Mouse (Mus musculus) limb, embryonic 12.5 days (tissue): ENCODE results near the gene Coro1b. TPM values are rescaled to one million over a fixed set of nuclear protein-coding genes. Genes with fewer than 3 reads are reported as not detected.

Source experiments
- ATAC-seq: fragments of 200-750 bp; cut with Nextera tagmentation; 2 replicates; pipeline ENCODE4 v1.8.0; 2017; ENCODE audit warnings: low read depth, moderate TSS enrichment; ENCODE audit not compliant: insufficient number of reproducible peaks, insufficient read depth, low FRiP score, low TSS enrichment
- H3K27ac ChIP-seq: fragments of 300-500 bp; sonication (generic); 2 replicates; pipeline ENCODE4 v1.5.1; 2016; ENCODE audit warnings: mild to moderate bottlenecking, moderate library complexity
- H3K27me3 ChIP-seq: fragments of 300-500 bp; sonication (generic); 2 replicates; pipeline ENCODE4 v1.6.1; 2016; ENCODE audit warnings: mild to moderate bottlenecking, moderate library complexity
- H3K36me3 ChIP-seq: fragments of 300-500 bp; sonication (generic); 2 replicates; pipeline ENCODE4 v1.6.1; 2016; ENCODE audit warnings: mild to moderate bottlenecking, moderate library complexity
- H3K4me1 ChIP-seq: fragments of 300-500 bp; sonication (generic); replicated peaks from 2 replicates; pipeline ENCODE4 v1.6.1; 2016
- H3K4me2 ChIP-seq: fragments of 300-500 bp; sonication (generic); 2 replicates; pipeline ENCODE4 v1.6.1; 2016; ENCODE audit warnings: mild to moderate bottlenecking, moderate library complexity
- H3K4me3 ChIP-seq: fragments of 300-500 bp; sonication (generic); replicated peaks from 2 replicates; pipeline ENCODE4 v1.5.1; 2016; ENCODE audit warnings: mild to moderate bottlenecking
- H3K9ac ChIP-seq: fragments of 300-500 bp; sonication (generic); replicated peaks from 2 replicates; pipeline ENCODE4 v1.6.1; 2016; ENCODE audit warnings: mild to moderate bottlenecking, moderate library complexity
- H3K9me3 ChIP-seq: fragments of 300-500 bp; sonication (generic); 2 replicates; pipeline ENCODE4 v1.6.1; 2016; ENCODE audit warnings: mild to moderate bottlenecking, moderate library complexity
- WGBS: fragments of 180-500 bp; shearing (Covaris S2); methylation state at CpG from one replicate; pipeline ENCODE4 v1.1.7; 2016; 5-methylcytosine and 5-hydroxymethylcytosine counted together
- polyA plus RNA-seq: library from polyadenylated mRNA; unstranded; fragments of >200 nt; fragmentation: Nextera tagmentation; extraction: Ambion mirVana; gene quantifications from 2 replicates; pipeline ENCODE4 v1.2.1, GENCODE M21; 2016

Coro1b gene
- polyA plus RNA-seq, 1 experiment from 2014 or later: 131 TPM

DNA sequence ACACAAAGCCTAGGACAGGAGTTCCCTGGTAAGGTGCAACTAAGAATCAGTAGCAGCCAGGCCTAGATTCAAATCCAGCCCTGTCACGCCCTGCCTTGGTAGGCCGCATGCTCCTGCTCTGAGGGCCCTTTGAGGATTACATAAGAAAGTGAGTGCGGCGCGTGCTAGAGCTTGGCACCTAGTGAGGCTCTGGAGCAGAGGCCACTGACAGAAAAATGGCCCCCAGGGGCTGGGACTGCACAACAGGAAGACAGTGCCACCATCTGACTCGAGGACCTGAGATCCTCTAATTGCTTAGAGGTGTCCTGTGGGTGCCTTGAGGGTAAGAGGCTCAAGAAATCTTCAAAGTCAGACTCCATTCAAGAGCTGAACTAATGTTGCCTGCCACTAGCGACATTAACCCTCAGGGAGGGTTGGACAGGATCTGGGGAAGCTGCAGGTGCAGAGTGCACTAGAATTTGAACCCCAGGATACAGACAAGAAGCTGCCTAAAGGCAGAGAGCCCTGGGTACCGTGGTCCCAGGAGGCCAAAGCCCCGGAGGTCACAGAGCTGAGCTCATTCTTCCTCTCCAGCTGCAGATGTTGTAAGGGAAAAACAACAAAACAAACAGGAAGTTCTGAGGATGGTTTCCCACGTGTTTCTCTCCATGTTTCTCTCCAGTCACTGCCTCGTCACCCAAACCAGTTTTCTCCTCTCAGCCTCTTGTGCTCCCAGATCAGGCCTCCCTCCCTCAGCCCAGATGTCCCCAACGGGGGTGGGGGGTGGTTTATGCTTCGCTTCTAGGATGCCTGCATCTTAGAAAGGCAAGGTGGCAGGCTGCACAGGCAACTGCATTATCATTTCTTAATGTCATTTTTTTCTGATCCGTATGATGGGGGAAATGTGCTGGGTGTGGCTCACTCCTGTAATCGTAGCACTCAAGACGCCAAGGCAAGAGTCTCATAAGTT, 3.6 kb upstream of the Coro1b start:
- Histone ChIP-seq H3K4me2 (no peak overlapping the region), H3K4me3 (no peak overlapping the region), H3K9ac (no peak overlapping the region), H3K27ac (no peak overlapping the region), H3K27me3 (no peaks in the 10 kb centered on the region), H3K9me3 (0 out of 2 replicates have a peak, but pooled peaks cover 4% of the 10 kb centered on the region), H3K4me1 (peaks cover 17% of the 10 kb centered on the region), H3K36me3 (peaks cover under 1% of the 10 kb centered on the region; the same call in 1 of the 2 replicates)
- no peak for ATAC-seq
- 78% methylated on average over 16 of the region's 16 CpGs for WGBS

DNA sequence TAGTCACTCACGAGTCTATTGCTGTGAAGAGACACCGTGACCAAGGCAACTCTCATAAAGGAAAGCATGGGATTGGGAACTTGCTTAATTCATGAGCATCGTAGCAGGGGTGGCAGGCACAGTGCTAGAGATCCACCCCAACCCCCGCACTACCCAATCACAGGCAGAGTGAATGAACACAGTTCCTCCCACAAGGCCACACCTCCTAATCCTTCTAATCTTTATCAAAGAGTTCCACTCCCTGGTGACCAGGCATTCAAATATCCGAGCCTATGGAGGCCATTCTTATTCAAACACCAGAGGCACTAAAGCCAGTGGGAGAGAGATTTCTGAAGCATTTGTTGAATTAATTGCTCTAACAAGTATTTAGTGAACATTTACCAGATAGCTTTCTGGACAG, 2.5 kb upstream of the Coro1b start:
- no peak for ATAC-seq
- 0 out of 2 replicates have a peak, but pooled peaks cover 4% of the 10 kb centered on the region for H3K9me3 ChIP-seq
- H3K36me3 ChIP-seq: peaks cover 11% of the 10 kb centered on the region
- no peaks in the 10 kb centered on the region for H3K27me3 ChIP-seq
- H3K9ac ChIP-seq: no peak overlapping the region
- no peak overlapping the region for H3K27ac ChIP-seq
- H3K4me3 ChIP-seq: no peak overlapping the region
- 91% methylated on average over 5 of the region's 5 CpGs for WGBS
- H3K4me2 ChIP-seq: no peak overlapping the region
- H3K4me1 ChIP-seq: peaks cover 18% of the 10 kb centered on the region

DNA sequence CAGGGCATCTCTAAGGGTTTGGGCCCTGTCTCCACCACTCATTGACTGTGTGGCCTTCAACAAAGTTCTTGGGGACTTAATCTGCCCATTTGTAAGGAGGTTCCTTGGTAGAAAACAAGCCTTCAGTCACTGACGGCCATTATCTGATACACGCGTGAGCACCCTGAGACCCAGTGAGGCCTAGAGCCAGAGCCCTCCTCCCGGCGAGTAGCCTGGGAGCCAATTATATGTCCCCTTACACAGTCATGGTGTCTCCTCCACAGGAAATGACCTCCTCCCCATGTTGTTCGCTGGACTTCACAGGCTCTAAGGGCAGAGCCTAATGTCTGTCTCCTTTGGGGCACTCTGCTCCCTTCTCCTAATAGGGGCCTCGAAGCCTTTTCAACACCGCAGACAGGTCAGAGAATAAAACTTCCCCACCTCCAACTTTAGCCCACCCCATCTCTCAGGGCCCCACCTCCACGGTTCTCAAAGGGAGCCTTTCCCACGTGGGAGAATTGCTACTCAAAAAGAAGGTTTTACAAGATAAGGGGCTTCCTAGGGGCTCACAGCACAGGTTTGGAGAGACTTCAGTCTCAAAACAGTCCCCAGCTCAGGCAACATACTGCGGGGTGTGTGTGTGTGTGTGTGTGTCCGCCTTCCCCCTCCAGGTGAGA, 1.9 kb upstream of the Coro1b start:
- ATAC-seq: no peak
- no peak overlapping the region for H3K9ac ChIP-seq
- H3K4me2 ChIP-seq: no peak overlapping the region
- peaks cover 17% of the 10 kb centered on the region for H3K36me3 ChIP-seq
- 63% methylated on average over 12 of the region's 12 CpGs for WGBS
- no peak overlapping the region for H3K4me3 ChIP-seq
- no peaks in the 10 kb centered on the region for H3K27me3 ChIP-seq
- H3K4me1 ChIP-seq: peaks cover 18% of the 10 kb centered on the region
- no peak overlapping the region for H3K27ac ChIP-seq
- H3K9me3 ChIP-seq: 0 out of 2 replicates have a peak, but pooled peaks cover 4% of the 10 kb centered on the region

DNA sequence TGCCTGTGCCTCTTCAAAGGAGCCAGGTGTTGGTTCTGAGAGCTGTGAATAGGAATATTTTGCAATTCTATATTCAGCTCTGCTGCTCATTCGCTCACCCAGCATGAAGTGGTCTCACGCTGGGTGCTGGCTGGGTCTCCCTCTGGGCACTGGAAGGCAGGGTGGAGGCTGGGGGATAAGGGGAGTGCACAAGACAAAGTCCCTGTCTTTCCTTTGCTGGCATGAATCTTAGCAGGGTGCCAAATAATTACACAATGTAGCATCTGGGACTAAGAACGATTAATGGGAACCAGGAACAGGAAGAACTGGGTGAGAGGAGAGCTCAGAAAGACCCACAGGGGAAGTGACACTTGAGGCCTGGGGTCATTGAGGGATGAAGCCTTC, 1.4 kb upstream of the Coro1b start:
- ATAC-seq: no peak
- 59% methylated on average over 3 of the region's 3 CpGs for WGBS
- H3K9ac ChIP-seq: no peak overlapping the region

DNA sequence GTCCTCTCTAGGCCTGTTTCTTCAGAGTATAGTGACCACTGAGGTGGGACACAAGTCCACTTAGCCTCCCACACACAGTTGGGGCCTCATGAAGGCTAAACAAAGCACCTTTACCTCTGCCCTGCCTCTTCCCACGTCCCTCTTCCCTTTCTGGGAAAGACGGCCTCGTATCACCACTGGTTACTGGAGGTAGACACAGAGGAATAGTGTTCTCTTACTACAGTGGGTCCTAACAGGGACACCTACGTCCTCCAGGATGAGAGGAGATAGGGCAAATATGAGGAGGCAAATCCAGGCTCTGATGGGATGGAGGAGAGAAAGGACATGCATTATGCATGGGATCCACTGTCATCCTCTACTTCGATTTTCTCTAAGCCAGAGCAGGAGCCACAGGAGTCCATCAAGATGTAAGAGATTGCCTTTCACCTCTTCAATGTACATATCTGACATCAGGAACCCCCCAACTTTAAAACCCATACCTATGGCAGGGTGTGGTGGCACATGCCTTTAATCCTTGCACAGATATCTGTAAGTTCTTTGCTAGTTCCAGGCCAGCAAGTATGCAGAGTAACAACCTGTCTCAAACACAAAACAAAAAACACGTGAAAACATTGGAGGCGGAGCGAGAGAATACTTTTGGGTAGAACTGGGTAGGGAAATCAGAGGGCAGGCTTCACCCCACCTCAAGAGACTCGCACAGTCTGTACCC, 483 bp upstream of the Coro1b start:
- 0 out of 2 replicates have a peak, but pooled peaks cover 4% of the 10 kb centered on the region for H3K9me3 ChIP-seq
- WGBS: 38% methylated on average over 9 of the region's 9 CpGs
- no peaks in the 10 kb centered on the region for H3K27me3 ChIP-seq
- peak overlapping the region; percentile 56; the same call in 1 of the 2 replicates for H3K27ac ChIP-seq
- no peak; the same call in 1 of the 2 replicates for ATAC-seq
- H3K4me2 ChIP-seq: peak overlapping the region; percentile 93
- H3K4me3 ChIP-seq: peak overlapping the region; percentile 92
- H3K9ac ChIP-seq: peak overlapping the region; percentile 81
- H3K4me1 ChIP-seq: peaks cover 18% of the 10 kb centered on the region
- peaks cover 31% of the 10 kb centered on the region for H3K36me3 ChIP-seq

More for the DNA sequence above, 1.4 kb upstream of the Coro1b start:
- Histone ChIP-seq H3K4me1 (peaks cover 18% of the 10 kb centered on the region), H3K4me2 (no peak overlapping the region), H3K4me3 (no peak overlapping the region), H3K9me3 (0 out of 2 replicates have a peak, but pooled peaks cover 4% of the 10 kb centered on the region), H3K36me3 (peaks cover 22% of the 10 kb centered on the region), H3K27ac (no peak overlapping the region), H3K27me3 (no peaks in the 10 kb centered on the region)

DNA sequence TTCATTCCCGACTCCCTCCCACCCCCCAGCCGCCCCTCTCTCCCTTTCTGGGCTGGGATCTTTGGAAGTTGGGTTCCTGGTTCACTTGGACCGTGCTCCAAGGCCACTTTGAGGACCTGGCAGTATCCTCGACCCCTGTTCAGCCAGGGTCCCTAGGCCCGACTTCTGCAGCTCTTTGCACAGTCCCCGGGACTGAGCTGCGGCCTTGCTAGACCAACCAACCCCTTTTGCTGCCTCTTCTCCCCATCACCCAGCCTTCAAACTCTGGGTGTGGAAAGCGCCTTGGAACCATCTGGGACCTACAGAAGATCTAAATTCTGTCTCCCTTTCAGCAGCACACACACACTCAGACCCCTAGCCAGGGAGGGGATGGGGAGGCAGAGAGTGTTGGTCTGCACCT, 400 bp downstream of the Coro1b start:
- peaks cover 18% of the 10 kb centered on the region for H3K4me1 ChIP-seq
- H3K27me3 ChIP-seq: no peaks in the 10 kb centered on the region
- 7% methylated on average over 8 of the region's 8 CpGs for WGBS
- peak overlapping the region; percentile 73; the same call in 1 of the 2 replicates for H3K27ac ChIP-seq
- 0 out of 2 replicates have a peak, but pooled peaks cover 4% of the 10 kb centered on the region for H3K9me3 ChIP-seq
- H3K4me3 ChIP-seq: peak overlapping the region; percentile 92
- peaks cover 39% of the 10 kb centered on the region for H3K36me3 ChIP-seq
- H3K4me2 ChIP-seq: peak overlapping the region; percentile 93
- no peak for ATAC-seq
- H3K9ac ChIP-seq: peak overlapping the region; percentile 81

DNA sequence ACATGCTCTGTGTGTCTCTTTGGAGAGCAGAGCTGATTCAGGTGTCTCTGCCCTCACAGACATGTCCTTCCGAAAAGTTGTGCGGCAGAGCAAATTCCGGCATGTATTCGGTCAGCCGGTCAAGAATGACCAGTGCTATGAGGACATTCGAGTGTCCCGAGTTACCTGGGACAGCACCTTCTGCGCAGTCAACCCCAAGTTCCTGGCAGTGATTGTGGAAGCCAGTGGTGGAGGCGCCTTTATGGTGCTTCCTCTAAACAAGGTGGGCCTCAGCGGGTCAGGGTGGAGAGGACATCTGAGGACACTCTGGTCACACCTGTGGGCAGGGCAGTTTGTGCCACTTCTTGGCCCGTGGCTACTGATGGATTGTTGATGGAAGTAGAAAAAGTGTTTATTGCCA, 864 bp downstream of the Coro1b start:
- peak overlapping the region; percentile 93 for H3K4me2 ChIP-seq
- H3K36me3 ChIP-seq: peaks cover 39% of the 10 kb centered on the region
- H3K27me3 ChIP-seq: no peaks in the 10 kb centered on the region
- H3K4me1 ChIP-seq: peaks cover 18% of the 10 kb centered on the region
- no peak overlapping the region for H3K27ac ChIP-seq
- WGBS: 84% methylated on average over 11 of the region's 11 CpGs
- ATAC-seq: no peak
- peak overlapping the region; percentile 92 for H3K4me3 ChIP-seq
- H3K9me3 ChIP-seq: 0 out of 2 replicates have a peak, but pooled peaks cover 4% of the 10 kb centered on the region
- peak overlapping the region; percentile 81 for H3K9ac ChIP-seq

DNA sequence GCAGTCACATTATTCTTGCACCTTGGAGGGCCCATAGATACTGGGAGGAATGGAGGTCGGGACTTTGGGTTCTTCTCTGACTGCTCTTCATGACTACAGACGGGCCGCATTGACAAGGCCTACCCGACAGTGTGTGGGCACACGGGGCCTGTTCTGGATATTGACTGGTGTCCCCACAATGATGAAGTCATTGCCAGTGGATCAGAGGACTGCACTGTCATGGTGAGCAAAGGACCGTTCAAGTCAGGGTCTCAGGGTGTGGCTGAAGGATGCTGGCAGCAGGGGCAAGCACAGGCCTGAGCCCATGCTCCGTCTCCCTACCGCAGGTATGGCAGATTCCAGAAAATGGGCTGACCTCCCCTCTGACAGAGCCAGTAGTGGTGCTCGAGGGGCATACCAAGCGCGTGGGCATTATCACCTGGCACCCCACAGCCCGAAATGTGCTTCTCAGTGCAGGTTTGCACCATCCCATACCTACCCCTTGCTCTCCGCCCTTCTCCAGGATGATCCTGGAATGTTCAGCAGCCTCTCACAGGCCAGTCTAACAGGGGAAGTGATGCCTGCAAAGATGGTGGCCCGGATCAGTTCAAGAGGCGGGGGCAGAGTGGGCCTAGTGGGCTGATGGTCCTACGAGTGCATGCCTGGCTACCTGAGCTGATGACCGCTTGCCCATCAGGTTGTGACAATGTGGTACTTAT, 1.5 kb downstream of the Coro1b start:
- Histone ChIP-seq H3K36me3 (peaks cover 39% of the 10 kb centered on the region), H3K9ac (no peak overlapping the region), H3K27ac (no peak overlapping the region), H3K4me1 (peaks cover 18% of the 10 kb centered on the region), H3K4me2 (peak overlapping the region; percentile 93; the same call in 1 of the 2 replicates), H3K4me3 (0 out of 2 replicates have a peak overlapping the region, but pooled peaks have one; percentile 6), H3K9me3 (0 out of 2 replicates have a peak, but pooled peaks cover 4% of the 10 kb centered on the region), H3K27me3 (no peaks in the 10 kb centered on the region)
- ATAC-seq: no peak
- 94% methylated on average over 17 of the region's 17 CpGs for WGBS

DNA sequence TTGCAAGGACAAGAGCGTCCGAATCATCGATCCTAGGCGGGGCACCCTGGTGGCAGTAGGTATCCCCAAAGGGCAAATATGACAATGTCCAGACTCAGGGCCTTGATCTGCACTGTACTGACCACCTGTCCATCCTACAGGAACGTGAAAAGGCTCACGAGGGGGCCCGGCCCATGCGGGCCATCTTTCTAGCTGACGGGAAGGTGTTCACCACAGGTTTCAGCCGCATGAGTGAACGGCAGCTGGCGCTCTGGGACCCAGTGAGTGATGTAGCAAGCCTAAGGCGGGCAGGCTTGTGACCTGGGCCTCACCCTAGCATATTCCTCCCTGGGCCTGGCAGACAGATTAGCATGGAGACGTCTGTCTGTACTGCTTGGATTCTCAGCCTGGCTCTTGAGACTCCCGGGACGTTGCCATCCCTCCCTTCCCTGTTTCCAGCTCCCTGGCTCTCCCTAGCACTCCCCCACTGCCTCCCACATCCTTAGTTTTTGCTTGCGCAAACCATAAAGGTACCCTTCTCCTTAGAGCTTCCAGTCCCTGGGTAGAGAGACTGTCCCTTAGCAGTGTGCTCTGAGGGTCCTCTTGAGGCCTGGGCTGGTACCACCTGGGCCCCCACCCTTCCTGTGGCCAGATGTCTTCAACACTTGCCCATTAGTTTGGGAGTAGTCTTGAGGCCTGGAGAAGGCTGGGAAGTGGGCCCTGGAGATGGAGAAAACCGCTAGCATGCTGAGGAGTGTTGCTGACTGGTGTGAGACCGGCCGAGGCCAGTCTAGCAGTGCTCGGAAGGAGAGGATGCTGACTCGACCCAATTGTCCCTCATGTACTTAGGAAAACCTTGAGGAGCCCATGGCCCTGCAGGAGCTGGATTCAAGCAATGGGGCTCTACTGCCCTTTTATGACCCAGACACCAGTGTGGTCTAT, 2.4 kb downstream of the Coro1b start:
- peaks cover 48% of the 10 kb centered on the region for H3K36me3 ChIP-seq
- no peaks in the 10 kb centered on the region for H3K27me3 ChIP-seq
- H3K4me1 ChIP-seq: peaks cover 18% of the 10 kb centered on the region
- no peak overlapping the region for H3K4me3 ChIP-seq
- WGBS: 89% methylated on average over 22 of the region's 22 CpGs
- ATAC-seq: no peak
- 0 out of 2 replicates have a peak, but pooled peaks cover 2% of the 10 kb centered on the region for H3K9me3 ChIP-seq
- H3K4me2 ChIP-seq: no peak overlapping the region
- H3K27ac ChIP-seq: no peak overlapping the region
- no peak overlapping the region; the same call in 1 of the 2 replicates for H3K9ac ChIP-seq
